Mouse (Mus musculus) WW6 (cell line): ENCODE measurements around the gene Alpk3.
"Not testable (repeated sequence)": the region's sequence is repeated elsewhere in the genome, so short reads cannot be mapped to it uniquely, and the experiment has no call there.

ENCODE experiments used
- DNase-seq: peaks from one replicate; pipeline ENCODE4 v3.0.0-alpha.2; 2013; ENCODE audit warnings: low read depth, low spot score

Alpk3 gene

DNA sequence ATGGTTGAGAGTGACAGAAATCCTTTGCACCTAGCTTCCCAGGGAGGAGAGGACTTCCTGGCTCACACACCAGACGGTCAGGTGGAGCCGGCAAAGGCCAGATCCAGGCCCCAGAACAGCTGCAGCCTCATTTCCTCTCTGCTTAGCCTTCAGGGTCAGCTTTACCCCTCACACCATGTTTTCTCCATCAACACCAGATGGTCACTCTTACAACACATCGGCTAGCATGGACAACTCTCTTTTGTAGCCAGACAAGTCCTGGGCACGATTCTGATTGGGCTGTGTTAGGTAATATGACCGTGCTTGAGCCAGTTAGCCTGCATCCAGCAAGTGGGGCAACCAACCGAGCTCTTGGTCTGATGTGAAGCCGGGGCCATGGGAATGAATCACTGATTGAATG, 74.5 kb downstream of the Alpk3 start:
- DNase-seq: no peak

DNA sequence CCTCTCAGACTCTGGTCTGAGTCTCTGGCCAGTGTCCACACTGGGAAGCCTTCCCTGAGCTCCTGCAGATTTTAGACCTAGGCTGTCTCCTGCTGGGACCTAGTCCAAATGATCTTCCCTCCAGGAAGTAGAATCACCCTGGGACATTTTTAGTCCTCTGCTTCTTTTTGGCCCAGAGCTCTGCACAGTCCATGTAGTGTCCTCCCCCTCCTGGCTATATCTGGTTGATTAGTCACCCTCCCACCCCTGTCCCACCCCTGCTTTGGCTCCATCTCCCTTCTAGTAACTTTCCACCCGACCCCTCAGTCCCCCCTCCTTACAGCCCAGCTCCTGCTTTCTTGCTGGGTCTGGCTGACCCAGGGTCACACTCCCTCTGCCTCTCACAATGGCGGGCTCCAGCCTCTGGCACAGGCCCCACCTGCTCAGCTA, 75.5 kb downstream of the Alpk3 start:
- no peak for DNase-seq

DNA sequence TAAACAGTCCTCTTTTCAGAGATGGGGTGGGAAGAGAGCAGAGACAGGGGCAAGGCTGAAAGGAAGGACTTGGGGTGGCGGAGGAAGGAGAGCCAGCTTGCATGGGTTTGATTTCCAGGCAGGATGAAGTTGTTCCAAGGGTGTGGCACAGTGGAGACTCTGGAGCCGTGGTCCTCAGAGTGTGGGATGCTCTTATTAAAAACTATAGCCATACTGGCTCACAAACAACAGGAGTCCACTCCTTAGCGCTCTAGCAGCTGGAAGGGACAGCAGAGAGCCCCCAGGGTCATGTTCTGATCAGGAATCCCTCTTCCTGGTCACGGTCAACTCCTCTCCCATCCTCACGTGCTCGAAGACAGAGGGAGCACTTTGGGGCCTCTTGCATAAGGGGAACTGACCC, 76.0 kb downstream of the Alpk3 start:
- no peak for DNase-seq

DNA sequence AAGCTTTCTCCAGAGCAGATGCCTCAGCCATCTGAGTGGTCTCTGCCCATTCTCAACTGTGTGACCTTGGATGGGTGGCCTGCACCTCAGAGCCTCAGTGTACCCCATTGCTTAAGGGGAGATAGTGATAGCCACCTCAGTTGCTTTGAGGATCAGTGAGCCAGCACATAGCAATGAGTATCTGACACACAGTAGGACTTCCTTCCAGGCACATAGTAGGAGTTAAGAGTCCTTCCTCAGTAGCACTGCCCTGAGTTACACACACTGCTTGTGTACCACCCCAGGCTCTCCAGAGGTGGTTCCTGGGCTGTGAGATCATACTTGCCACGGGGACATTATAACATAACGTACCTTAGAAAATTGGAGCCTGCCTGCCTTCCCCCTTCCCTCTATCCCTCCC, 76.5 kb downstream of the Alpk3 start:
- no peak for DNase-seq

DNA sequence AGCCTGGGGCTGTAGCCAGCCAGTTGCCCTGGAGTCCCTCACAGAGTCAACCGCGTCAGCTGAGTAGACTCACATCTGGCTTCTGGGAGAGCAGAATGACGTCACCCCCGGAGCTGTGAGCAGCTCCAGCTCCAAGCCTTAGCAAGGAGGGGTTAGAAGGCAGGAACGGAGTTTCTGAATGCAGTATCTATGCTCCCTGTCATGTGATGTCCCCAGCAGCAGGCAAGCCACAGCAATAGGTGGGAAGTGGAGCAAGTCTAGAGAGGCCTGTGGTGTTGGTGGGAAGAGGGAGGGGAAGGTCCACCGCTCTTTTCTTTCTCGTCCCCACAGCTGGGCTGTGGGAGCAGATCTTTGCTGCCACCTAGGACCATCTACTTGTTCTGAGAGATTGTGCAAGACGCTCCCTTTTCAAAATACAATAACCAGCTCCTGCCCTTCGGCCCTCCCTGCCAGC, 77.2 kb downstream of the Alpk3 start:
- DNase-seq: no peak

DNA sequence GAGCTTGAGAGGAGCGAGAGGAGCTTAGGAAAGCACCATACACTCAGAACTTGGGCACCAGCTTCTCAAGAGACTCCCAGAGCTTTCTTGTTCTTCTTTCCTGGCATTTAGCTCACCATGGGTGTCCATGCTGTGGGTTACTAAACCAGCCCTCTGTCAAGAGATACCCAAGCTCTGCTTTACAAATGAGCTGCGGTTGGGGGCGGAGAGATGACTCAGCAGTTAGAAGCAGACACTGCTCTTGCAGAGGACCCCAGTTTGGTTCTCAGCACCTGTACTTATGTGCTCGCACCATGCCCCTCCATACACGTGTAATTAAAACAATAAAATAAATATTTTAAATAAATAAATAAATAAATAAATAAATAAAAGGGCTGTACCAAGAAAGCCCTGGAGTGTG, 79.9 kb downstream of the Alpk3 start:
- DNase-seq: no peak

DNA sequence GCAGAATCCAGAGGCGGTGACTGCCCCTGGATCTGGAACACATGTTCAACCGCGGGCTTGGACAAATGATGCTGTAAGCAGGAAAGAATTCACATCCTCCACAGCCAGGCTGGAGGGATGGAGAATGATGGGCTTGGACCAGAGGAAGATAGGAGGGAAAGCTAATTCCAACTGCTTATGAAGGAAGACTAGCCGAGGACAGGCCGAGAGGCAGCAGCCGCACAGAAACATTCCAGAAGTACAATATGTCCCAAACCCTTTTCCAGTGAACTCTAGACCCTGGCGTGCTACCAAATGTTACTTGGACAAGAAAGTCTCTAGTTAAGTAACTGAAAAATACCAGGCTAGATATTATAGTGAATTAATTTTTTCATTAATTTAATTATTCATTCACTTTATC, 81.7 kb downstream of the Alpk3 start:
- DNase-seq: no peak

DNA sequence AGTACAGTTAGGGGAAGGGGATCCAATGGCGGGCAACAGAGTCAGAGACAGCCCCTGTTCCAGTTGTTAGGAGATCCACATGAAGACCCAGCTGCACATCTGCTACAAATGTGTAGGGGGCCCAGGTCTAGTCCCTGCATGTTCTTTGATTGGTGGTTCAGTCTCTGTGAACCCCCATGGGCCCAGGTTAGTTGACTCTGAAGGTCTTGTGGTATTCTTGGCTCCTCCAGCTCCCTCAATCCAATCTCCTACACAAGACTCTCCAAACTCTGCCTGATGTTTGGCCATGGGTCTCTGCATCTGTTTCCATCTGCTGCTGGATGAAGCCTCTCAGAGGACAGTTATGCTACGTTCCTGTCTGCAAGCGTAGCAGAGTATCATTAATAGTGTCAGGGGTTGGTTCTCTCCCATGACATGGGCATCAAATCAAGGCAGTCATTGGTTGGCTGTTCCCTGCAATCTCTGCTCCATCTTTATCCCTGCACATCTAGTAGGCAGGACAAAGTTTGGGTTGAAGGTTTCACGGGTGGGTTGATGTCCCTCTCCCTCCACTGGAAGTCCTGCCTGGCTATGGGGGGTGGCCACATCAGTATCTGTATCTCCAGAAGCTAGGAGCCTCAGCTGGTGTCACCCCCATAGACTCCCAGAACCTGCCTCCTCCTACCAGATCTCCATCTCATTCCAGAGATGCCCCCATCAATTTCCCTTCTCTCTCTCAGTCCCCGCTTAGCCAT, 82.4 kb downstream of the Alpk3 start:
- DNase-seq: no peak

DNA sequence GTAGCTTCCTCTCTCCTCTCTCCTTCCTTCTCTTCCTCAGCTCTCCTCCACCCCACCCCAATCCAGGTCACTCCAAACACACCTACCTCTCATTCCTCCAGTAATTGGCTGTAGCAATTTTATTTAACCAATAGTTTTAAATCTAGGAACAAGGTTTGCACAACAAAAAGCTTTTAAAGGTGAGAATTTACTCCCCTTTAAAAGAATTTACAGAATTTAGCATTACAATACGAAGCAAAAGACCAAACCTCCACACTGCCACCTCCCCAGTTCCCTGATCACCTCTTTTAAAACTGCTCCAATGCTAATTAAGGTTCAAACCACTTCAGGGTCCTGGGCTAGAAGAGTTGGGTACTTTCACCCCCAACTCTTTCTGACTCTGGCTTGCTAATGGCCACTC, 84.1 kb downstream of the Alpk3 start:
- DNase-seq: peak; percentile 39

DNA sequence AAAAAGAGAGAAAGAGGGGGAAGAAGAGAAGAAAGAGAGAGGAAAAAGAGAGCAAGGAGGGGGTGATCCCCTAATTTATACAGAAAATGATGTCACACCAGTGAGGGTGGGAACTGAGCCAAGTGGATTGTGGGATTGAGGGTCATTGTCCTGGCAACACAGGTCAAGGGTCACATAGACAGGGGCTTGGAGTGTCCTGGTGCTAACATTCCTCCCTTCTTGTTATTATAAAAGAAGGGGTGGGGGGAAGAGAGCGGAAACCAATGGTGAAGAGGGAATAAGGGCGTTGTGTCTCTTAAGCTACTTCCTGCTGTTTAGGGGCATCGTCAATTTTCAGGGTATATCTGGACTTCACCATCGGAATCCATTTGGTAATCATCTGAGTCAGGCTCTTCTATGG, 85.7 kb downstream of the Alpk3 start:
- not testable (repeated sequence) for DNase-seq

DNA sequence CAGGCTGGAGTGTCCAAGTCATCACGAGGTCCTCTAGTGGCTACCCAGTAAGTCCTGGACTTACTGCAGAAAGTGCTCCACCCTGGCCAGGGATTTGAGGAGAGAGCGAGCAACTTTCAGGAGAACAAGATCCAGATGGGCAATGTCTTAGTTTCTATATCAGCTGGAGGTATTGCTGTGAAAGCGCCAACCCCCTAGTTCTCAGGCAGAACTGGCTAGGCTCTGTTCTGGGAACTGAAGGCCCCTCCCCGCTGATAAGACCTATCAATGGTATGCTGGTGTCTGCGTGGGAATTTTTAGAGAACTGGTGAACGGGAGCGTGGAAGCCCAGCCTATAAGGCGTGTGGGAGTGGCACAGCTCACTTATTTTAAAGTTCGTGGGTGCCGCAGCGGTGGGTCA, 92.4 kb downstream of the Alpk3 start:
- no peak for DNase-seq

DNA sequence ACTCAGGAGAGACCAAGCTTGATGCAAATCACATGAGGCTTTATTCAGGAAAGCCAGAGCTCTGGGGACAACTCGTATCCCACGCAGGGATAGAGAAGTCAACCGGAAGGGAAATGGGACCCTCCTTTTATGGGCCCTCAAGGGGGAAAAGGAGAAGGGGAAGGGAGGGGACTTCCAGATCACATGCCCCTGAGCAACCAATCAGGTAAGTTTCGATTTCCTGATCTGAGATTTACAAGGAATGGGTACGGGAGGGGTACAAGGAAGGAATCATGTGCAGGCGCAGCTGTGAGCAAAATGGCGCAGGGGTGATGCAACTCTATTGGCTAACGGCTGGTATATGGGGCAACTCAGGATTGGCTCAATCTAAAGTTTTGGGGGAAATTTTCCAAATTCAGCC, 93.8 kb downstream of the Alpk3 start:
- DNase-seq: no peak

DNA sequence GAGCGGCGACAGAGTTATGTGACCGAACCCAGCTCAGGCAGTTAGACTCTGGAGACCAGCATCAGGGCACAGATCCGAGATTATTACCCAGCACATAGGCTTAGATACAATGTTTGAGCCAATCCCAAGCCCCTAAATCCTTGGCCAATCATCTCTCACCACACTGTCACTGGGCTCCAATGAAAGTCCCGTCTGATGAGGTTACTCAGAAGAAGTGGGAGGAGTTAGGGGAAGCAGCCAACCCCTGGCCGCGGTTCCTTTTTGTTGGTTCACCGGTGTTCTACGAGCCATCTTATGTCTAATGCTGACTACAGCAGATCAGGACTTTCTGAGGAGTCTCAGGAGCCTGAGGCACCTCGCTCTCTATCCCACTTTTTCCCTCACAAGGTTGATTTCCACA, 94.9 kb downstream of the Alpk3 start:
- DNase-seq: peak; percentile 68

DNA sequence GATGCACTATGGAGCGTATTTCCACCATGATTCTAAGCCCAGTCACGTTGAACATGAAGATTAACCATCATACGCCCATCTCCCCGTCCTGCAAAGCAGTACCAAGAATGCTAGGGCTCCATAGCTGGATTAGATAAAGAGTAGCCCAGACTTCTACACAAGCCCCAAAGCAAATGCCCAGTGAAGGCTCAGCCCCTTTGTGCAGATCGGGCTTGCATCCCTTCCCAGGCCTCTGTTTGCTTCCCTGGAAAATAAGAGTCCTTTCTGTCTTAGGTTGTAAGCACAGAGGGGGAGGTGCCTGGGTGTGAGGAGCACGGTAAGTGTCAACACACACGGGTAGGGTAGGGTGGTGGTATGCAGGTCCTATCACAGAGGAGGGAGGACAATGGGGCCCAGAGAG, 95.4 kb downstream of the Alpk3 start:
- DNase-seq: no peak

DNA sequence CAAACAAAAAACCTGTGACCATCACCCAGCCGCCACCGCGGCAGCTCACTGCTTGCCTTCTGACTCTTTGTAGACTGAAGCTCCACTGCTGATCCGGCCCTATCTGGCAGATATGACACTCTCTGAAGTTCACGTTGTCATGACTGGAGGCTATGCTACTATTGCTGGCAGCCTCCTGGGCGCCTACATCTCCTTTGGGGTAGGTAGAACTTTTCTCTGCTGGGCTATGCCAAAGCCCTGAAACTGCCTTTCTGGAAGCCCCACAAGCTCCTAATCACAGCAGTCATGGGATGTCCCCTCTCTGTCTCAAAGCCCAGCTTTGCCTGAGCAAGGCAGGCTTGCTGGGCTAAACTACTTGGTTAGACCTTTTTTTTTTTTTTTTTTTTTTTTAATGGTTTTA, 95.9 kb downstream of the Alpk3 start:
- no peak for DNase-seq

DNA sequence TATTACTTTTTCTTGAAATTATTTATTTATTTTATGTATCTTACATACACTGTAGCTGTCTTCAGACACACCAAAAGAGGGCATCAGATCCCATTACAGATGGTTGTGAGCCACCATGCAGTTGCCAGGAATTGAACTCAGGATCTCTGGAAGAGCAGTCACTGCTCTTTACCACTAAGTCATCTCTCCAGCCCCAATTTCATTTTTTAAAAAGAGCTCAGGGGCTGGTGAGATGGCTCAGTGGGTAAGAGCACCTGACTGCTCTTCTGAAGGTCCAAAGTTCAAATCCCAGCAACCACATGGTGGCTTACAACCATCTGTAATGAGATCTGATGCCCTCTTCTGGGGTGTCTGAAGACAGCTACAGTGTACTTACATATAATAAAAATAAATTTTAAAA, 96.8 kb downstream of the Alpk3 start:
- DNase-seq: not testable (repeated sequence)

DNA sequence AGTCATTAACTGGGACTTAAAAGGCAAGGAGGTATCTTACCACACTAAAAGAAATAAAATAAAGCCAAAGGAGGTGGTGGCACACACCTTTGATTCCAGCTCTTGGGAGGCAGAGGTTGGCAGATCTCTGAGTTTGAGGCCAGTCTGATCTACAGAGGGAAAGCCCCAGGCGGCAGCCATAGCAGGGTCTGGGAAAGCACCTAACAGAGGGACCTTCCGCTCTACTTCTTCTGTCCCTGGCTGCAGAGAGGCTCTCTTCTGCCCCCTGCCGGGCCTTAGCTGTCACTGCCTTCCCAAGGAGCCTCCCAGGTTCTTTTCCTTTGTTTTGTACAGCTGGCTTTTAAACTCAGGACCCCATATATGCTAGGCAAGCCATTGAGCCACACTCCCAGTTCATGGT, 97.6 kb downstream of the Alpk3 start:
- DNase-seq: peak; percentile 52
